Mouse (Mus musculus): Measurements from ENCODE around the gene 3110082I17Rik.
A peak's percentile ranks its signal among the peaks of the same experiment; 100 is the strongest.

Gene 3110082I17Rik

GRCm38 (mm10) chr5:139460384-139461067 is at the start of gene 3110082I17Rik:
Gene 3110082I17Rik (minus strand): TSS chr5:139460527.
- peak; percentile 98 for DNase-seq (ENCODE audit: low spot score)

DNA sequence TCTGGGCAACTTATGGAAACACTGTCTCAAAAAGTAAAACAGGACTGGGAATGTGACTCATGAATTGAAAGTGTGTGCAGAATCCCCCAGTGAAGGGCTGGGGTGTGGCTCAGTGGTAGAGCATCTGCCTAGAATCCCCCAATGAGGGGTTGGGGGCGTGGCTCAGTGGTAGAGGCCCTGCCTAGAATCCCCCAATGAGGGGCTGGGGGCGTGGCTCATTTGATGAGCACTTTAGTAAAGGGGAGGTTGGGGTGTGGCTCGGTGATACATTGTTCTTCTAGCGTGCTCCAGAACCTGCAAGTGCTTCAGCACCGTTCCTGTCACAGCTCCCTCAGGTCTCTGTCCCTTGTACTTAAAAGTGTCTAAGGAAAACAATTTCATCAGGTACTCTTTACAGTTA is 45.9 kb upstream of the 3110082I17Rik start:
- DNase-seq (ENCODE audit: low spot score): no peak

- DNase-seq (ENCODE audit: low spot score): peak; percentile 43
These were observed 44.8 kb upstream of the 3110082I17Rik start for GRCm38 (mm10) chr5:139505073-139505606.

DNA sequence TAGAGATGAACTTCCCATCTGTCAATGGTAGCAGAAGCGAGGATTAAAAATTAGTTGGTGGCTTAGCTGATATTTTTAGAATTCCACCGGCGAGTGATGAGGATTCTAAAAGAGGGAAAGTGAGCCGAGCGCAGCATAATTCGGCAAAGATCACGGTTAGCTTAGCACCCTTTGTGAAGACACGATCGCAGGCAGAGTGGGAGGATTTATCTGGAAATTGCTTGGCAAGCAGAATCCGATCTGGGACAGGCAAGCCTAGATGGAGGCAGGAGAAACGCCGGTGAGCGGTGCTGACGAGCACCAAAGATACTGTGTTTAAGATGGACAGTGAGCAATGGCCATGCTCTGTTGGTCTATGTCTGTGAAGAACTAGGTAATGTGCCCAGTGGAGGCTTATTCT is 42.0 kb upstream of the 3110082I17Rik start:
- DNase-seq (ENCODE audit: low spot score): no peak

DNA sequence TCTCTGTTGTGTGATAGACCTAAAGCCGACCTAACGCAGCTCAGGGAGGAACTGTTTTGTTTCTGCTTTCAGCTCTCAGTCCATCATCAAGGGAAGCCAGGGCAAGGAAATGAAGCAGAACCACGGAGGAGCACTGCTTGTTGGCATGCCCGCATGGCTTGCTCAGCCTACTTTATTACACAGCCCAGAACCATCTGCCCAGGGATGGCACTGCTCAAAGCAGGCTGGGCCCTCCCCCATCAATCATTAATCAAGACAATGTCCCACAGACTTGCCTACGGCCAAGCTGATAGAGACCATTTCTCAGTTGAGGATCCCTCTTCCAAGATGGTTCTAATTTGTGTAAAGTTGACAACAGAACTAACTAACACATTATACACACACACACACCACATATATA is 38.5 kb upstream of the 3110082I17Rik start:
- no peak for DNase-seq (ENCODE audit: low spot score)

GRCm38 (mm10) chr5:139496939-139497338 is 36.6 kb upstream of the 3110082I17Rik start:
- no peak for DNase-seq (ENCODE audit: low spot score)

GRCm38 (mm10) chr5:139495019-139495669 is 34.8 kb upstream of the 3110082I17Rik start:
- no peak for DNase-seq (ENCODE audit: low spot score)

DNA sequence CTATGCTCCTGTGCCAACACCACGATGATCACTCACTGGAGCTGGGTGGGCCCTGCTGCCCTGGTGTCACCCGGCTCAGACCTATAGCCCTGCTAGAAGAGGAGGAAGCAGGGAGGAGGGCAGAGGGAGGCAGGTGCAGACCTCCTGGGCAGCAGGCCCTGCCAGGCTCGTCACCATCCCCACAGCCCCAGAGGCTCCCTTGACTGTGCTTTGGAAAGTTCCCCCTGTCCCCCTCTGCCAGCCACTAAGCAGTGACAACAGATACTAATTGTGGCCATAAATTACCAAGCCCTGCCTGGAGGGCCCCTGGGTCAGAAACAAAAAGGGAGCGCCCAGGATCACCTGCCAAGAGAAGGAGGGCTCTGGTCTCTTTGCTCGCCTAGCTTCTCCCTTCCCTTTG is 33.4 kb upstream of the 3110082I17Rik start:
- DNase-seq (ENCODE audit: low spot score): no peak

DNA sequence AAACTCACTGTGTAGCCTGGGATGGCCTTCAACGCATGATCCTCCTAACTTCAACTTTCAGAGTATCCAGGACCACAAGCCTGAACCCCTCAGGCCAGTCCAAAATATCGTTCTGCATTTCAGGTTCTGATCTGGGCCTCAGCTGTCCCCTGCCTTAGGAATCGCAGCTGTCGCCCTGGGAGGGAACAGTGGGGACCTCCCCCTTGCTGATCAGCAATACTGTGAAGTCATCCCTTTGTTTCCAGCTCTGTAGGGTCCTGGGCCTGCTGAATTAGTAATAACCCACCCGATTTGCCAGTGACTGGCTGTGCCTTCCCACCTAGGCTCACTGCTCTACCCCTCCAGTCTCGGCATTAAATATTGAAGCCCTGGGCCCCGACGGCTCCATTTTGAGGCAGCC is 31.0 kb upstream of the 3110082I17Rik start:
- DNase-seq (ENCODE audit: low spot score): no peak

DNA sequence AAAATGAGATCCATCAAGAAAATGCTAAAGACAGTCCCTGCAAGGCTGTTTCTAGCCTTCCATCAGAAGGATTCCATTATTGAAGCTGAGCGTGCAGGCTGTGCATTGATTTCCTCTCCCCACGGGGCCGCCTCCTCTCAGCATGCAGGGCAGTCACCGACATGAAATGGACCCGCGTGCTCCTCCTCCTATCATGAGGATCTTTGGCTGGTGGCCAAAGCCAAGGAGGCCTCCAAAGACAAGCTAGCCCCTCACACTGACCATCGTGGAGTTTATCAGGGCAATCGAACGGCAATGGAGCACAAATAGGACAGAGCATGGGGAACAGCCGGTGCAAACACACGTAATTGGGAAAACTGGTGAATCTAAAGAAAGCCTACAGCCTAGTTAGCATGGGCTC is 29.8 kb upstream of the 3110082I17Rik start:
- DNase-seq (ENCODE audit: low spot score): no peak

- peak; percentile 98 for DNase-seq (ENCODE audit: low spot score)
These were observed 24.0 kb upstream of the 3110082I17Rik start, which contains the start of gene Zfand2a for GRCm38 (mm10) chr5:139484185-139484814. Gene Zfand2a (minus strand): TSS chr5:139484549.

DNA sequence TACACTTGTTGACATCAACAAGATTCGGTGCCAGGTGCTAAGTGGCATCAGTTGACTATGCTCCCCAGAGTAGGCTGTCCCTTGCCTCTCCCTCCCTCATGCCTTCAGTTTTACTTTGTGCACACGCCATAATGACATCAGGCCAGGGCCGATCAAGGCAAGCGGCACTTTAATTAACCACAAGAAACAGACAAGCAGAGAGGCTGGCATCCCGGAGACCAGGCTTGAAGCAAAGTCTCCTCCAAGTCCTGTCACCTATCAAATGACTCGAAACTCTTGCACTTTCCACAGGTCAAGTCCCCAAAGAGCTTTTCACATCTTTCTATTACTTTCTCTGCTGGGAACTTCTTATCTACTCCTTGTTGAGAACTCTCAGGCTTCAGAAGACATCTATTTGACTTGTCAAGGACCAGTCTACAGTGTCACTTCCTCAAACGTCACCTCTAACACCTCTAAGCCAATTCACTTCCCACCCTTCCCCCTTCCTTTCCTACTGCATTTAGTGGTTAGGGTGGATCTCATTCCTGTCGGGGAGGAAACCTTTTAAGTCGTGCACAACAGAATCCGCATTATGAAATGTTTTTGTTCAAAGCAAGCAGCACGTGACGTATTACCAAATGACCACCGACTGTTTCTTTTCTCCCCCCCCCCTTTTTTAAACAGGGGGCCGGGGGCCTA is 23.0 kb upstream of the 3110082I17Rik start:
- DNase-seq (ENCODE audit: low spot score): no peak

DNA sequence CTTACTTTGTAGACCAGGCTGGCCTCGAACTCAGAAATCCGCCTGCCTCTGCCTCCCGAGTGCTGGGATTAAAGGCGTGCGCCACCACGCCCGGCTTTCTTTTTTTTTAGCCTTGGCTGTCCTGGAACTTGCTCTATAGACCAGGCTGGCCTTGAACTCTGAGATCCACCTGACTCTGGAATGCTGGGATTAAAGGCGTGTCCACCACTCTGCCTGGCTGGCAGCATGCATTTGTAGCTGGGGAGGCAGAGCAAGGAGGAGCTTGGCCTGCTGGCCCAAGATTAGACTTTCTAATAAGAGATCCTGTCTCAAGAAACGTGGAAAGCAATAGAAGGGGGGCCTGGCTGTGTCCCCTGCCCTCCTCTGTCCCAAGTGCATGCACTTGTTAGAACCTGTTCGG is 20.1 kb upstream of the 3110082I17Rik start:
- no peak for DNase-seq (ENCODE audit: low spot score)

DNA sequence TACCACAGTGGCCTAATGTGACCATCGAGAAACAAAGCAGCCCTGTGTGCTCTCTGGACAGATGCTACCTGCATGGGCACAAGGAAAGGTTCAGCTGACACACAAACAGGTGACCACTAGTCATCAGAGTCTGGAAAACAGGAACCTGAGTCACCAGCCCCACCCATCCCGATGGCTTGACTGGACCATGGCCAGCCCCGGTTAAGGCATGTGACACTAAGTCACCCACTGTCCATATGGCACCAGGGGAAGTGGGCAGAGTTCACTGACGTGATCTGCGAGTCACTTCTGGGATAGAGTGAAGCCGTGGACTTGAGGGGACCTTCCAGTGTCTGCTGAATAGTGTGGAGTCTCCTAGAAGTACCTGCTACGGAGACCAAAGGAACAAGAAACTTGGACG is 18.8 kb upstream of the 3110082I17Rik start:
- no peak for DNase-seq (ENCODE audit: low spot score)

GRCm38 (mm10) chr5:139474741-139475140 is 14.4 kb upstream of the 3110082I17Rik start:
- no peak for DNase-seq (ENCODE audit: low spot score)

DNA sequence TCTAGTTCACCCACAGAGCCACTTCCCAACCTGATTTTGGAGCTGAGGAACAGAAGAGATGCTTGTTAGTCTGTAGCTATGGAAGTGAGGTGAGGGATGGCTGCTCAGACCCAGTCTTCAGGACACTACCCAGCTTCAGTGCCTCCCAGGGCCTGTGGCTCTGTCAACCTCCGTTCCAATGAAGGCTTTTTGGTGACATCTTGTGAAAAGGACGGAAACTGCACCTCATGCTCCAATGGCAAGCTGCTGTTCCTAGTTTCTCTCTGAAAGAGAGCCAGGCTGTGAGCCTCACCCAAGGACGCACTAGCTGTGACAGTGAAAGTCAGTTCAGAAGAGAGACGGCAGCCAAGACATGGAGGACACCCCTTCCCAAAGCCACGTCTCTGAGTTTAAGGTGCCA is 7.7 kb upstream of the 3110082I17Rik start:
- DNase-seq (ENCODE audit: low spot score): no peak

DNA sequence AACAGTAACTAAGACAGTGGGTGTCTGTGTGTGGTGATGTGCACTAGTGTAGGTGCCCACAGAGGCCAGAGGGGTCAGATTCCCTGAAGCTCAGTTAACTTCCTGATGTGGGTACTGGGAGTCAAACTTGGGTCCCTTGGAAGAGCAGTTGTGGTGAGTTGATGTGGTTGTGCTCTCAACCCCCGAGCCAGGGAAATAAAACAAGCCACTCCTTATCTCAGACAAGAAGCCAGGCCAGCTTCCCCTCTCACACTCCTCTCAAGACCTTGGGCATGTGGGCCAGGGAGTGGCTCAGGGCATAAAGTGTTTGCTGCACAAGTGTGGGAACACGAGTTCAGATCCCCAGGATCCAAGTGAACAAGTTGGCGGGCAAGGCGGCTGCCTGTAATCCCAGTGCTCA is 6.5 kb upstream of the 3110082I17Rik start:
- no peak for DNase-seq (ENCODE audit: low spot score)

DNA sequence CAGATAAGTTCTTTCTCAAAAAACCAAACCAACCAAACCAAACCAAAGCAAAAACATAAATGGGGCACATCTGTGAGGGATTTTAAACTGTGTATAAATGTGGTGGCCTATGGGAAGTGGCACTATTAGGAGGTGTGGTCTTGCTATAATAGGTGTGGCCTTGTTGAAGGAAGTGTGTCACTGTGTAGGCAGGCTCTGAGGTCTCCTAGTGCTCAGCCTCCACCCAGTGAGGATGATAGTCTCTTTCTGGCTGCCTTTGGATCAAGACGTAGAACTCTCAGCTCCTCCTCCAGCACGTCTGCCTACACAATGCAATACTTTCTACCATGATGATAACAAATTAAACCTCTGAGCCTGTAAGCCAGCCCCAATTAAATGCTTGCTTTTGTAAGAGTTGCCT is 6.0 kb upstream of the 3110082I17Rik start:
- no peak for DNase-seq (ENCODE audit: low spot score)

DNA sequence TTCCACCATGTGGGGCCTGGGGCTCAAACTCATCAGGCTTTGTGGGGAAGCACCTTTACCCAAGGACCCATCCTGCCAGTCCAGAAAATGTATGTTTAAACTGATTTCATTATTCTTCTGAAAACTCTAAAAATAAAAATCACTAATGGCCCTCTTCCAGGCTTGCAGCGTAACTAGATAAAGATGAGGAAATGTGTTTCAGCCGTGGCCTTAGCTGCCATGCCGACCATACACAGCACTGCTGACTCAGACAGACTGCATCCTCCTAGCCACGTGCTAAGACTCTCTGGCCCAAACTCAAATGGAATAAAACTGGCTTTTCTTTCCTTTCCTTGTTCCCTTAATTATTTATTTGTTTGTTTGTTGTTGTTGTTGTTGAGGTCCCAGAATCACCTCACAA is 4.5 kb upstream of the 3110082I17Rik start:
- no peak for DNase-seq (ENCODE audit: low spot score)

DNA sequence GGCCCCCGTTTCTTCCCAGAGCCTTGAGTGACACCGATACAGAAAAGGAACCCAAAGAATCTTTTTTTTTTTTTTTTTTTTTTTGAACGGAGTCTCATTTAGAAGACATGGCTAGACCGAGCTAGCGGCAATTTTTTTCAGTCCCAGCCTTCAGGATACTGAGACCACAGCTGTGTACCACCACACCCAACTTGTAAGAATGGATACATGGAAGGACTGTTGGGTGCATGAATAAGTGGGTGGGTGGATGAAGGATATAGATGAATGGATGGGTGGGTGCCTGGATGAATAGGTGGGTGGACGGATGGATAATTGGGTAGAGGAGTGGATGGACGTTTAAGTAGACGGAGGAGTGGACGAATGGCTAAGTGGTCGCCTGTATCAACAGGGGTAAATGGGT is 389 bp downstream of the 3110082I17Rik start:
- no peak for DNase-seq (ENCODE audit: low spot score)

DNA sequence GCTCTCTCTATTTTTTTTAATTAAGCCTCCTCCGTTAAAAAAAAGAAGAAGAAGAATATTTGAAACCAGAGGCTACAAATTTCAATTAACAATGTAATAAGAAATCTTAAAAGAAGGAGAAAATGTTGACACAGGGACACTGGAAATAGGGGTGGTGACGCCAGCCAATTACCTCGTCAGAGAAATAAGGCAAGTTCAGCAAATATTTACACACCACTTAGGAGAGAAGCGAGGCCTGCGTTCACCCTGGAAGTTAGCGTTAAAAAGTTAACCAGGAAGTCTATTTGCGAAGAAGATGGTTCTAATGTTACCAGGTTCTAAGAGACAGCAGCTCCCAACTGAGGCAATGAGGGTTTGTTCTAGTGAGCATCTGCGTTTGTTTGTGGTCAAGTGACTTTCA is 3.1 kb downstream of the 3110082I17Rik start:
- DNase-seq (ENCODE audit: low spot score): no peak

DNA sequence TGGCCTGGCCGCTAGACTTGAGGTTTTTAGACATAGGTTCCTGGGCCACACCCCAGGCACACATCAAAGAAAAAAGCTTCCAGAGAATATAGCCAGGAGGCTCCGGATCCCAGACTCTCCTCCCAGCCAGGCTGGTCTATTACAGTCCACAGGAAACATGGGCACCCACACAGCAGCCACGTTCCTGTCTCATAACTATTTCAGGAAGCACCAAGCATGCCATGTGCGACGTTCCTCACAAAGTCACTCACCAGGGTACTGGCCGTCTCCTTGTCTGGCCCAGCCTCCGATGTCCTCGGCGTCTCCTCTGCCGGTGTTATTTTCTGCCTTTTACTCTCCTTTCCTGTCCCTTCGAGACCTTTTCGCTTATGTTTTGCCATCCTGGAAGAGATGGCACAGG is 5.2 kb downstream of the 3110082I17Rik start:
- DNase-seq (ENCODE audit: low spot score): no peak

DNA sequence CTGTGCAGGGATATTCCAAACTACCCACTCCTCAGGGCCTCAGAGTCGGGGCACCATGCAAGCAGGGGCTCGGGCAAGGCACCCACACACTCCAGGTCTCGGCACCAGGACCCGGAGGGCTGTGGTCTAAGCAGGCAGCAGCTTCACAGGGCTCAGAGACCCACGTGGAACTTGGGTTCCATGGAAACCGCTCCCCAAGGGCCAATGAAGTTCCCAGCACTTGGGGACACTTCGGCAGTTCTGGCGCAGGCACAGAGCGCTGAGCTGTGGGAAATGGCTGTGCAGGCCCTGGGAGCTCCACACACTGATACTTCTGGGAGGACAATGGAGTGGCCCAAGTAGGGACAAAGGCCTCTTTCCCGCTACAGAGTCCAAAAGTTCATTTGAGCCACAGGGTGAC is 7.3 kb downstream of the 3110082I17Rik start:
- no peak for DNase-seq (ENCODE audit: low spot score)

Measured in urinary bladder, postnatal 10 days (tissue).